Comparison of ENCODE assay signal across 24 mouse cellular contexts in the genomic region with DNA sequence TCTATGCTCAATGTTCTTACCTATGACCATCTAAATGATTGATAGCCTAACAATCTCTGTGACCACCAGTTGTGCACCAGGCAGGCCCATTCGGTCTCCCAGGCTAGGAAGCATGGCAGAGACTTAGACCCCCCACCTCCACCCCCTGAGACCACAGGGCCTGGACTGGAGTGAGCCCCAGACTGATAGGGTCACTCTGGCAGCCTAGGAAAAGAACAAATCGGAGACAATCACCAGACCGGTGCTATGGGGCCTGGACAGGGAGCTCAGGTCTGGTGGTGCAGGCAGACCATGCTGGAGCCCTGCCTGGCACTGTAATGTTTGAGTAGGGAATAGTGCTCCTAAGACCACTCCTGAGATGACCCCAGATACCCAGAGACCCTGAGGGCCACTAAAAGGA.
DNase-seq lines count a peak whose midpoint lies in the region; ATAC-seq lines count a peak whose summit lies in the region.
"Had no signal": no experiment of that assay in that cellular context is flagged by ENCODE, and none has a peak within 500 bp of the region (broad histone marks: within the 10 kb centered on the region; RNA-seq: fewer than 3 reads in every experiment).

No protein-coding gene starts in this region.

- H3K9me3 ChIP-seq in embryonic facial prominence, embryonic 12.5 days = no peaks in the 10 kb centered on the region
- H3K9me3 ChIP-seq in embryonic facial prominence, embryonic 10.5 days = no peaks in the 10 kb centered on the region
- H3K9me3 ChIP-seq in megakaryocyte, embryonic 14.5 days = peaks cover 67% of the 10 kb centered on the region
- H3K9me3 ChIP-seq in embryonic facial prominence, embryonic 15.5 days (replicated peaks) = no peaks in the 10 kb centered on the region
- H3K9me3 ChIP-seq: forebrain, embryonic 10.5 days; forebrain, embryonic 12.5 days had no signal

- no peak overlapping the region for H3K4me3 ChIP-seq in embryonic facial prominence, embryonic 12.5 days
- no peak overlapping the region for H3K4me3 ChIP-seq in embryonic facial prominence, embryonic 10.5 days
- H3K4me3 ChIP-seq in megakaryocyte, embryonic 14.5 days (replicated peaks) = peak overlapping the region; percentile 54
- no peak overlapping the region for H3K4me3 ChIP-seq in embryonic facial prominence, embryonic 15.5 days (replicated peaks)
- H3K4me3 ChIP-seq: erythroblast, embryonic 14.5 days; forebrain, embryonic 10.5 days; forebrain, embryonic 12.5 days had no signal

- no peaks in the 10 kb centered on the region for H3K27me3 ChIP-seq in embryonic facial prominence, embryonic 12.5 days
- H3K27me3 ChIP-seq in embryonic facial prominence, embryonic 10.5 days (replicated peaks; ENCODE audit: low read depth, poor library complexity, severe bottlenecking) = no peaks in the 10 kb centered on the region
- no peaks in the 10 kb centered on the region for H3K27me3 ChIP-seq in megakaryocyte, embryonic 14.5 days (replicated peaks)
- no peaks in the 10 kb centered on the region for H3K27me3 ChIP-seq in embryonic facial prominence, embryonic 15.5 days
- H3K27me3 ChIP-seq: CH12.LX; forebrain, embryonic 12.5 days; Patski had no signal

- no peaks in the 10 kb centered on the region for H3K36me3 ChIP-seq in embryonic facial prominence, embryonic 12.5 days
- H3K36me3 ChIP-seq in embryonic facial prominence, embryonic 10.5 days (replicated peaks) = no peaks in the 10 kb centered on the region
- H3K36me3 ChIP-seq in megakaryocyte, embryonic 14.5 days (replicated peaks; ENCODE audit: low read length) = no peaks in the 10 kb centered on the region
- H3K36me3 ChIP-seq in embryonic facial prominence, embryonic 15.5 days = no peaks in the 10 kb centered on the region
- H3K36me3 ChIP-seq: forebrain, embryonic 10.5 days; forebrain, embryonic 12.5 days; G1E had no signal

- no peak for DNase-seq in embryonic facial prominence, embryonic 10.5 days (ENCODE audit: low spot score)
- DNase-seq: adrenal gland, adult 8-10 months; adrenal gland, postnatal 14 days; adrenal gland, postnatal 36 days; B cell, adult 2 months; cerebellum, adult 11-12 months; cerebellum, adult 2 months; cerebellum, adult 9-10 months; cerebellum, postnatal 10 days; cerebellum, postnatal 25 days had no signal

- no peak overlapping the region for H3K9ac ChIP-seq in embryonic facial prominence, embryonic 12.5 days
- H3K9ac ChIP-seq in embryonic facial prominence, embryonic 15.5 days = no peak overlapping the region
- H3K9ac ChIP-seq: forebrain, embryonic 12.5 days had no signal

- ATAC-seq in embryonic facial prominence, embryonic 12.5 days (ENCODE audit: insufficient number of reproducible peaks, insufficient read depth, low FRiP score, low TSS enrichment) = peak; percentile 56
- no peak for ATAC-seq in megakaryocyte, adult 5-6 weeks (ENCODE audit: poor library complexity, severe bottlenecking)
- peak; percentile 39; the same call in 1 of the 2 replicates for ATAC-seq in embryonic facial prominence, embryonic 15.5 days (ENCODE audit: insufficient number of reproducible peaks, low FRiP score, low TSS enrichment, low read depth)
- ATAC-seq: activated CD4-positive, CD25-positive, alpha-beta regulatory T cell, adult 4 months; CD4-positive, CD25-positive, alpha-beta regulatory T cell, adult 4 months; forebrain, embryonic 14.5 days; forebrain, embryonic 16.5 days; Patski had no signal

- H3K27ac ChIP-seq in embryonic facial prominence, embryonic 12.5 days = no peak overlapping the region
- no peak overlapping the region for H3K27ac ChIP-seq in embryonic facial prominence, embryonic 10.5 days (replicated peaks)
- no peak overlapping the region for H3K27ac ChIP-seq in embryonic facial prominence, embryonic 15.5 days (replicated peaks)
- H3K27ac ChIP-seq: forebrain, embryonic 10.5 days; forebrain, embryonic 12.5 days had no signal

- no peaks in the 10 kb centered on the region for H3K4me1 ChIP-seq in embryonic facial prominence, embryonic 12.5 days
- H3K4me1 ChIP-seq in embryonic facial prominence, embryonic 10.5 days = no peaks in the 10 kb centered on the region
- H3K4me1 ChIP-seq in megakaryocyte, embryonic 14.5 days = no peaks in the 10 kb centered on the region
- no peaks in the 10 kb centered on the region for H3K4me1 ChIP-seq in embryonic facial prominence, embryonic 15.5 days
- H3K4me1 ChIP-seq: forebrain, embryonic 10.5 days; forebrain, embryonic 12.5 days had no signal

- WGBS in embryonic facial prominence, embryonic 12.5 days = 80% methylated on average over 3 of the region's 3 CpGs
- WGBS in embryonic facial prominence, embryonic 10.5 days = 88% methylated on average over 3 of the region's 3 CpGs
- 88% methylated on average over 3 of the region's 3 CpGs for WGBS in embryonic facial prominence, embryonic 15.5 days

- no peak overlapping the region for H3K4me2 ChIP-seq in embryonic facial prominence, embryonic 12.5 days (replicated peaks)
- H3K4me2 ChIP-seq in embryonic facial prominence, embryonic 15.5 days (replicated peaks) = no peak overlapping the region
- H3K4me2 ChIP-seq: forebrain, embryonic 12.5 days had no signal
